Mouse (Mus musculus) small intestine, adult 2 months (tissue): ENCODE results near the gene Osbpl2.

Experiments
- CTCF ChIP-seq: fragments of 200-500 bp; IDR thresholded peaks from 2 replicates; pipeline ENCODE4 v1.5.1; 2012; ENCODE audit warnings: low read depth, mild to moderate bottlenecking, control low read depth, inconsistent platforms, low read length, moderate library complexity, mixed read lengths; ENCODE audit not compliant: insufficient replicate concordance, insufficient read length; ENCODE audit errors: extremely low read depth
- POLR2A ChIP-seq: fragments of 200-500 bp; IDR thresholded peaks from 2 replicates; pipeline ENCODE4 v1.6.1; 2012; ENCODE audit warnings: low read depth, mild to moderate bottlenecking, control low read depth, inconsistent platforms, low read length, moderate library complexity

DNA sequence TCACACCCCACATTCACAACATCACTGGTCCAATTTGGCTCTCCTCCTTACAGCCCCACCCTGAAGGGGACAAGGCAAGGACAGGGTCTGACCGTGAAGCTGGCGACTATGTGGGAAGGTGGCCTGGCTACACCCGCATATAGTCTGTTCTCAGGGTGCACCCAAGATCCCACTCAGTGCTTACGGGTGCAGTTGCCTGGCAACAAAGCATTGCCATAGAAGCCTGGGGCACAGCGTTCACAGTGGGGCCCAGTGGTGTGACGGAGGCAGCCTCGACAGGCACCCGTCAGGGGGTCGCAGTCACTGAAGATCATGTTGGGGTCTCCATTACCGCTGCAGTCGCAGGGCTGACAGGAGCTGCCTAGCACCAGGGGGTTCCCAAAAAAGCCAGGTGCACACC is 68.3 kb downstream of the Osbpl2 start:
- TF ChIP-seq POLR2A (no peak), CTCF (no peak)
